Mouse (Mus musculus): ENCODE results near the gene 4930595D18Rik.

DNA sequence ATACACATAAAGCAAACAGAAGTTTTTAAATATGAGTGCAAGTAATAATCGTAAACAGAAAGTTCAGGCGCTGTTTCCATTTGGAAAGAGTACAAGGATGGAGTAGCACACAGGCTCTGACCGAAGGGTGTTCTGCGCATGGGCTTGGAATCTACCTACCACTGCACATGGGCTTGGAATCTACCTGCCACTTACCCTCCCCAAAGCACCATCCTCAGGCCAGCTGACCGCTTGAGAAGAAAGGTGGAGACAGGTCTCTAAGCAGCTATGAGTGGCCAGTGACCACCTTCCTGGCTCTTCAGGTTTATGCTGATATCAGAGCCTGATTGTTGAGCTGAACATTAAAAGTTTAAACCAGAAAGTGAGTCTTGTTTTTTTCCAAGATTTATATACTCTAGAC lies 44.2 kb upstream of the 4930595D18Rik start:
- TF ChIP-seq POLR2A (IDR thresholded peaks at IDR 0.05; ENCODE audit: low read depth, low read length) (no peak), CTCF (IDR thresholded peaks at IDR 0.05; ENCODE audit: borderline replicate concordance, insufficient read depth, low read length) (no peak)

Measured in embryonic fibroblast, embryonic 13.5 days (primary cell).